Comparison of ENCODE assay signal across 23 mouse cellular contexts in genomic region chr4:126707439-126707826, GRCm38 (mm10). TPM values are rescaled to one million over a fixed set of nuclear protein-coding genes. Genes with fewer than 3 reads are reported as not detected.
DNase-seq lines count a peak whose midpoint lies in the region; ATAC-seq lines count a peak whose summit lies in the region.
"Had no signal": no experiment of that assay in that cellular context is flagged by ENCODE, and none has a peak within 500 bp of the region (broad histone marks: within the 10 kb centered on the region; RNA-seq: fewer than 3 reads in every experiment).

No protein-coding gene starts in this region.

- no peak for ATAC-seq in forebrain, embryonic 11.5 days (replicated peaks; ENCODE audit: low FRiP score)
- no peak for ATAC-seq in hindbrain, embryonic 13.5 days (ENCODE audit: low FRiP score)
- no peak for ATAC-seq in hindbrain, embryonic 14.5 days (ENCODE audit: low FRiP score)
- ATAC-seq in neural tube, embryonic 12.5 days (ENCODE audit: low FRiP score, low read depth), result no peak
- no peak for ATAC-seq in midbrain, embryonic 14.5 days (ENCODE audit: low FRiP score, low TSS enrichment)
- ATAC-seq: CD4-positive, CD25-positive, alpha-beta regulatory T cell, adult 4 months; forebrain, embryonic 13.5 days; forebrain, postnatal 0 days; intestine, embryonic 15.5 days had no signal

- H3K27me3 ChIP-seq in forebrain, embryonic 10.5 days (ENCODE audit: poor library complexity, severe bottlenecking), result no peaks in the 10 kb centered on the region
- no peaks in the 10 kb centered on the region for H3K27me3 ChIP-seq in forebrain, embryonic 11.5 days (ENCODE audit: control insufficient read depth, insufficient read depth, low read length)
- H3K27me3 ChIP-seq in hindbrain, embryonic 13.5 days, result peaks cover 5% of the 10 kb centered on the region; the same call in 1 of the 2 replicates
- no peaks in the 10 kb centered on the region for H3K27me3 ChIP-seq in hindbrain, embryonic 14.5 days (ENCODE audit: control insufficient read depth, insufficient read depth, low read length)
- no peaks in the 10 kb centered on the region for H3K27me3 ChIP-seq in neural tube, embryonic 12.5 days (replicated peaks)
- H3K27me3 ChIP-seq in midbrain, embryonic 14.5 days (ENCODE audit: control insufficient read depth, insufficient read depth, low read length), result no peaks in the 10 kb centered on the region
- H3K27me3 ChIP-seq: forebrain, embryonic 13.5 days; intestine, embryonic 15.5 days had no signal

- peaks cover 89% of the 10 kb centered on the region for H3K36me3 ChIP-seq in forebrain, embryonic 10.5 days (replicated peaks)
- H3K36me3 ChIP-seq in forebrain, embryonic 11.5 days (ENCODE audit: control insufficient read depth, insufficient read depth, low read length), result peaks cover 5% of the 10 kb centered on the region; the same call in 1 of the 2 replicates
- H3K36me3 ChIP-seq in hindbrain, embryonic 13.5 days, result peaks cover 71% of the 10 kb centered on the region
- H3K36me3 ChIP-seq in hindbrain, embryonic 14.5 days (replicated peaks; ENCODE audit: control insufficient read depth, insufficient read depth), result peaks cover 79% of the 10 kb centered on the region
- peaks cover 52% of the 10 kb centered on the region for H3K36me3 ChIP-seq in neural tube, embryonic 12.5 days
- H3K36me3 ChIP-seq in midbrain, embryonic 14.5 days (ENCODE audit: control insufficient read depth, insufficient read depth, low read length), result peaks cover 68% of the 10 kb centered on the region

- H3K4me2 ChIP-seq in forebrain, embryonic 11.5 days (ENCODE audit: low read depth, low read length, severe bottlenecking), result no peak overlapping the region
- H3K4me2 ChIP-seq in hindbrain, embryonic 13.5 days, result no peak overlapping the region
- H3K4me2 ChIP-seq in hindbrain, embryonic 14.5 days (replicated peaks), result no peak overlapping the region
- H3K4me2 ChIP-seq in neural tube, embryonic 12.5 days (replicated peaks), result peak overlapping the region; percentile 26; the same call in 1 of the 2 replicates
- no peak overlapping the region for H3K4me2 ChIP-seq in midbrain, embryonic 14.5 days (ENCODE audit: low read length)
- H3K4me2 ChIP-seq: forebrain, embryonic 13.5 days; intestine, embryonic 15.5 days had no signal

- no peak for DNase-seq in forebrain, embryonic 10.5 days (ENCODE audit: extremely low spot score, low spot score)
- DNase-seq in forebrain, embryonic 11.5 days (ENCODE audit: low spot score), result no peak
- no peak for DNase-seq in hindbrain, embryonic 14.5 days (ENCODE audit: low spot score)
- DNase-seq in neural tube, embryonic 10.5 days (ENCODE audit: extremely low spot score, low spot score), result no peak
- no peak for DNase-seq in midbrain, embryonic 14.5 days
- DNase-seq in thymus, adult 18-20 months, result no peak
- DNase-seq: adrenal gland, adult 8-10 months; adrenal gland, postnatal 36 days; B cell, adult 2 months; cerebellum, adult 2 months; cerebellum, postnatal 14 days; forebrain, postnatal 0 days; gastrocnemius, postnatal 14 days; heart, postnatal 10 days; heart, postnatal 4 days had no signal

- H3K27ac ChIP-seq in forebrain, embryonic 10.5 days, result peak overlapping the region; percentile 4; the same call in 1 of the 2 replicates
- no peak overlapping the region for H3K27ac ChIP-seq in forebrain, embryonic 11.5 days (ENCODE audit: low read depth, low read length)
- H3K27ac ChIP-seq in hindbrain, embryonic 13.5 days, result peak overlapping the region; percentile 46; the same call in 1 of the 2 replicates
- no peak overlapping the region for H3K27ac ChIP-seq in hindbrain, embryonic 14.5 days
- no peak overlapping the region for H3K27ac ChIP-seq in neural tube, embryonic 12.5 days
- H3K27ac ChIP-seq in midbrain, embryonic 14.5 days (replicated peaks; ENCODE audit: low read depth, low read length), result peak overlapping the region; percentile 15; the same call in 1 of the 2 replicates
- H3K27ac ChIP-seq: forebrain, embryonic 13.5 days; intestine, embryonic 15.5 days had no signal

- H3K9me3 ChIP-seq in forebrain, embryonic 10.5 days, result no peaks in the 10 kb centered on the region
- H3K9me3 ChIP-seq in forebrain, embryonic 11.5 days (ENCODE audit: control insufficient read depth, low read length), result no peaks in the 10 kb centered on the region
- H3K9me3 ChIP-seq in hindbrain, embryonic 13.5 days, result no peaks in the 10 kb centered on the region
- H3K9me3 ChIP-seq in hindbrain, embryonic 14.5 days (ENCODE audit: control insufficient read depth, low read length), result no peaks in the 10 kb centered on the region
- H3K9me3 ChIP-seq in neural tube, embryonic 12.5 days, result no peaks in the 10 kb centered on the region
- no peaks in the 10 kb centered on the region for H3K9me3 ChIP-seq in midbrain, embryonic 14.5 days (ENCODE audit: control insufficient read depth, low read length)
- H3K9me3 ChIP-seq: forebrain, embryonic 13.5 days; G1E; intestine, embryonic 15.5 days had no signal

- H3K4me3 ChIP-seq in forebrain, embryonic 10.5 days, result no peak overlapping the region
- no peak overlapping the region for H3K4me3 ChIP-seq in forebrain, embryonic 11.5 days (ENCODE audit: low read depth, low read length)
- H3K4me3 ChIP-seq in hindbrain, embryonic 13.5 days, result no peak overlapping the region
- H3K4me3 ChIP-seq in hindbrain, embryonic 14.5 days (replicated peaks; ENCODE audit: low read length), result no peak overlapping the region
- H3K4me3 ChIP-seq in neural tube, embryonic 12.5 days, result no peak overlapping the region
- H3K4me3 ChIP-seq in midbrain, embryonic 14.5 days (replicated peaks; ENCODE audit: low read depth, low read length), result no peak overlapping the region
- H3K4me3 ChIP-seq: forebrain, embryonic 13.5 days; intestine, embryonic 15.5 days had no signal

- peaks cover 18% of the 10 kb centered on the region for H3K4me1 ChIP-seq in forebrain, embryonic 10.5 days
- no peaks in the 10 kb centered on the region for H3K4me1 ChIP-seq in forebrain, embryonic 11.5 days (replicated peaks; ENCODE audit: control insufficient read depth, insufficient read depth, low read length)
- H3K4me1 ChIP-seq in hindbrain, embryonic 13.5 days (replicated peaks), result peaks cover 21% of the 10 kb centered on the region
- no peaks in the 10 kb centered on the region for H3K4me1 ChIP-seq in hindbrain, embryonic 14.5 days (replicated peaks; ENCODE audit: control insufficient read depth, insufficient read depth, low read length)
- peaks cover 22% of the 10 kb centered on the region; the same call in 1 of the 2 replicates for H3K4me1 ChIP-seq in neural tube, embryonic 12.5 days
- H3K4me1 ChIP-seq in midbrain, embryonic 14.5 days (ENCODE audit: control insufficient read depth, insufficient read depth, low read length), result peaks cover 9% of the 10 kb centered on the region; the same call in 1 of the 2 replicates
- H3K4me1 ChIP-seq: forebrain, embryonic 13.5 days; intestine, embryonic 15.5 days had no signal

- H3K9ac ChIP-seq in forebrain, embryonic 11.5 days (ENCODE audit: low read length), result no peak overlapping the region
- H3K9ac ChIP-seq in hindbrain, embryonic 13.5 days, result peak overlapping the region; percentile 31; the same call in 1 of the 2 replicates
- H3K9ac ChIP-seq in hindbrain, embryonic 14.5 days, result no peak overlapping the region
- H3K9ac ChIP-seq in neural tube, embryonic 12.5 days, result no peak overlapping the region
- H3K9ac ChIP-seq in midbrain, embryonic 14.5 days (replicated peaks; ENCODE audit: low read length), result no peak overlapping the region
- H3K9ac ChIP-seq: forebrain, embryonic 13.5 days; forebrain, postnatal 0 days; intestine, embryonic 15.5 days had no signal

- WGBS in forebrain, embryonic 10.5 days, result 71% methylated on average over 5 of the region's 5 CpGs
- WGBS in forebrain, embryonic 11.5 days, result 74% methylated on average over 5 of the region's 5 CpGs
- 37% methylated on average over 5 of the region's 5 CpGs for WGBS in hindbrain, embryonic 13.5 days
- WGBS in hindbrain, embryonic 14.5 days, result 20% methylated on average over 5 of the region's 5 CpGs
- 27% methylated on average over 5 of the region's 5 CpGs for whole genome bisulfite sequencing in neural tube, embryonic 12.5 days
- 19% methylated on average over 5 of the region's 5 CpGs for WGBS in midbrain, embryonic 14.5 days

RNA-seq across cellular contexts. Expression of gene Tfap2e, which starts 28.6 kb away (rescaled TPM):
- polyA plus RNA-seq in forebrain, embryonic 10.5 days (2016; fragmentation: Nextera tagmentation; extraction: Ambion mirVana), result 0.06 TPM in 1 of 2 replicates, not detected in the other
- polyA plus RNA-seq in forebrain, embryonic 11.5 days (2014; fragmentation: Nextera tagmentation; extraction: Ambion mirVana), result 0.21 and 0.32 TPM in 2 replicates
- polyA plus RNA-seq in hindbrain, embryonic 13.5 days (2015; fragmentation: Nextera tagmentation; extraction: Ambion mirVana), result 0.38 and 0.54 TPM in 2 replicates
- 0.48 and 0.54 TPM in 2 replicates for polyA plus RNA-seq in hindbrain, embryonic 14.5 days (2014; fragmentation: Nextera tagmentation; extraction: Ambion mirVana)
- polyA plus RNA-seq in neural tube, embryonic 12.5 days (2016; fragmentation: Nextera tagmentation; extraction: Ambion mirVana), result 0.33 and 0.38 TPM in 2 replicates
- 0.97 and 2.0 TPM in 2 replicates for polyA plus RNA-seq in midbrain, embryonic 14.5 days (2014; fragmentation: Nextera tagmentation; extraction: Ambion mirVana)
- polyA plus RNA-seq: CD4-positive, CD25-positive, alpha-beta regulatory T cell, adult 4 months; cerebellum, adult 2 months; G1E; gonadal fat pad, adult 2 months; heart, embryonic 14.5 days; intestine, embryonic 15.5 days had no signal

RNA-seq across cellular contexts. Expression of gene Psmb2, which starts 30.0 kb away (rescaled TPM):
- 588 and 605 TPM in 2 replicates for polyA plus RNA-seq in forebrain, embryonic 10.5 days (2016; fragmentation: Nextera tagmentation; extraction: Ambion mirVana)
- 503 and 528 TPM in 2 replicates for polyA plus RNA-seq in forebrain, embryonic 11.5 days (2014; fragmentation: Nextera tagmentation; extraction: Ambion mirVana)
- polyA plus RNA-seq in hindbrain, embryonic 13.5 days (2015; fragmentation: Nextera tagmentation; extraction: Ambion mirVana), result 445 and 454 TPM in 2 replicates
- 432 and 451 TPM in 2 replicates for polyA plus RNA-seq in hindbrain, embryonic 14.5 days (2014; fragmentation: Nextera tagmentation; extraction: Ambion mirVana)
- 448 and 479 TPM in 2 replicates for polyA plus RNA-seq in neural tube, embryonic 12.5 days (2016; fragmentation: Nextera tagmentation; extraction: Ambion mirVana)
- polyA plus RNA-seq in midbrain, embryonic 14.5 days (2014; fragmentation: Nextera tagmentation; extraction: Ambion mirVana), result 442 and 480 TPM in 2 replicates

RNA-seq across cellular contexts. Expression of gene Ncdn, which starts 45.8 kb away (rescaled TPM):
- polyA plus RNA-seq in forebrain, embryonic 10.5 days (2016; fragmentation: Nextera tagmentation; extraction: Ambion mirVana), result 36.6 and 36.9 TPM in 2 replicates
- 37.3 and 39.7 TPM in 2 replicates for polyA plus RNA-seq in forebrain, embryonic 11.5 days (2014; fragmentation: Nextera tagmentation; extraction: Ambion mirVana)
- 83.8 and 90.2 TPM in 2 replicates for polyA plus RNA-seq in hindbrain, embryonic 13.5 days (2015; fragmentation: Nextera tagmentation; extraction: Ambion mirVana)
- 116 and 123 TPM in 2 replicates for polyA plus RNA-seq in hindbrain, embryonic 14.5 days (2014; fragmentation: Nextera tagmentation; extraction: Ambion mirVana)
- 60.5 and 64.8 TPM in 2 replicates for polyA plus RNA-seq in neural tube, embryonic 12.5 days (2016; fragmentation: Nextera tagmentation; extraction: Ambion mirVana)
- polyA plus RNA-seq in midbrain, embryonic 14.5 days (2014; fragmentation: Nextera tagmentation; extraction: Ambion mirVana), result 88.9 and 91.8 TPM in 2 replicates

RNA-seq across cellular contexts. Expression of gene AU040320, which starts 45.9 kb away (rescaled TPM):
- 20.9 and 23.7 TPM in 2 replicates for polyA plus RNA-seq in forebrain, embryonic 10.5 days (2016; fragmentation: Nextera tagmentation; extraction: Ambion mirVana)
- 30.1 and 31.5 TPM in 2 replicates for polyA plus RNA-seq in forebrain, embryonic 11.5 days (2014; fragmentation: Nextera tagmentation; extraction: Ambion mirVana)
- polyA plus RNA-seq in hindbrain, embryonic 13.5 days (2015; fragmentation: Nextera tagmentation; extraction: Ambion mirVana), result 40.0 and 40.3 TPM in 2 replicates
- polyA plus RNA-seq in hindbrain, embryonic 14.5 days (2014; fragmentation: Nextera tagmentation; extraction: Ambion mirVana), result 37.3 and 42.6 TPM in 2 replicates
- polyA plus RNA-seq in neural tube, embryonic 12.5 days (2016; fragmentation: Nextera tagmentation; extraction: Ambion mirVana), result 37.0 and 39.6 TPM in 2 replicates
- 35.8 and 38.9 TPM in 2 replicates for polyA plus RNA-seq in midbrain, embryonic 14.5 days (2014; fragmentation: Nextera tagmentation; extraction: Ambion mirVana)

Comparison
In these comparisons a context has a peak if more than half of its experiments do, and no peak if none do; other contexts are left out.
1. H3K27ac ChIP-seq: peak in forebrain, embryonic 10.5 days (single experiment), hindbrain, embryonic 13.5 days (single experiment) and midbrain, embryonic 14.5 days (single experiment); none in forebrain, embryonic 11.5 days (single experiment), hindbrain, embryonic 14.5 days (single experiment) and neural tube, embryonic 12.5 days (single experiment).